Mouse (Mus musculus): ENCODE data around the gene Ptprk. TPM values are rescaled to one million over a fixed set of nuclear protein-coding genes. Genes with fewer than 3 reads are reported as not detected.

Gene Ptprk
- polyA plus RNA-seq, 1 experiment from 2014 or later: 29.7 TPM

DNA sequence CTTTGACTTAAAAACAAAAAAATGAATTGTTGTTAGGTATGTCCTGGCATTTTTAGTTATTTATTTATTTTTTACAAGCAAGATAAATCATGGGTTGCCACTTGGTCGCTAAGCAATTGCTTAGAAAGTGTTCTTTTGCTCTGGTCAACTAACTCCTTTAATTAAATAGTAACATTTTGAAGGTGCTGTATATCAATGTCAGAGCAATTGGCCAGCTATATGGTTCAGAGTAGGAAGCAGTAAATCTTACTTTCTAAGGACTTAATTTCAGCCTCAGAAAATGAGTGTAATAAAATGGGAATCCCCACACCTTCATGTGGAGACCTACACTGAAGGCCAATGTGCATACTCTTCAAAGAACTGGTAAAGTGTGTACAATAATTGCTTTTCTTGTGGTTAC, 300.3 kb downstream of the Ptprk start:
- Histone ChIP-seq H3K36me3 (ENCODE audit: control insufficient read depth, insufficient read depth, low read length) (no peaks in the 10 kb centered on the region), H3K4me3 (ENCODE audit: low read depth, low read length) (no peak overlapping the region), H3K27me3 (ENCODE audit: control insufficient read depth, insufficient read depth, low read length) (no peaks in the 10 kb centered on the region), H3K4me2 (ENCODE audit: low read depth, low read length, severe bottlenecking) (no peak overlapping the region), H3K4me1 (replicated peaks; ENCODE audit: control insufficient read depth, insufficient read depth, low read length) (no peaks in the 10 kb centered on the region), H3K9me3 (ENCODE audit: control insufficient read depth, low read length) (no peaks in the 10 kb centered on the region), H3K9ac (ENCODE audit: low read length) (no peak overlapping the region), H3K27ac (ENCODE audit: low read depth, low read length) (no peak overlapping the region)
- 89% methylated on average over 1 of the region's 1 CpGs for WGBS
- ATAC-seq (replicated peaks; ENCODE audit: low FRiP score) (no peak), DNase-seq (ENCODE audit: low spot score) (no peak)

GRCm38 (mm10) chr10:28379752-28380488, 305.3 kb downstream of the Ptprk start:
- 89% methylated on average over 7 of the region's 7 CpGs for WGBS
- Histone ChIP-seq H3K27me3 (ENCODE audit: control insufficient read depth, insufficient read depth, low read length) (no peaks in the 10 kb centered on the region), H3K27ac (ENCODE audit: low read depth, low read length) (no peak overlapping the region), H3K4me2 (ENCODE audit: low read depth, low read length, severe bottlenecking) (no peak overlapping the region), H3K9ac (ENCODE audit: low read length) (no peak overlapping the region), H3K4me1 (replicated peaks; ENCODE audit: control insufficient read depth, insufficient read depth, low read length) (no peaks in the 10 kb centered on the region), H3K9me3 (ENCODE audit: control insufficient read depth, low read length) (no peaks in the 10 kb centered on the region), H3K4me3 (ENCODE audit: low read depth, low read length) (no peak overlapping the region), H3K36me3 (ENCODE audit: control insufficient read depth, insufficient read depth, low read length) (no peaks in the 10 kb centered on the region)
- ATAC-seq (replicated peaks; ENCODE audit: low FRiP score) (no peak), DNase-seq (ENCODE audit: low spot score) (no peak)

GRCm38 (mm10) chr10:28387563-28388222, 313.1 kb downstream of the Ptprk start:
- Histone ChIP-seq H3K36me3 (ENCODE audit: control insufficient read depth, insufficient read depth, low read length) (no peaks in the 10 kb centered on the region), H3K9me3 (ENCODE audit: control insufficient read depth, low read length) (no peaks in the 10 kb centered on the region), H3K27me3 (ENCODE audit: control insufficient read depth, insufficient read depth, low read length) (no peaks in the 10 kb centered on the region), H3K4me3 (ENCODE audit: low read depth, low read length) (no peak overlapping the region), H3K4me2 (ENCODE audit: low read depth, low read length, severe bottlenecking) (no peak overlapping the region), H3K4me1 (replicated peaks; ENCODE audit: control insufficient read depth, insufficient read depth, low read length) (no peaks in the 10 kb centered on the region), H3K27ac (ENCODE audit: low read depth, low read length) (no peak overlapping the region), H3K9ac (ENCODE audit: low read length) (no peak overlapping the region)
- ATAC-seq (replicated peaks; ENCODE audit: low FRiP score) (no peak), DNase-seq (ENCODE audit: low spot score) (no peak)
- 93% methylated on average over 15 of the region's 15 CpGs for WGBS

GRCm38 (mm10) chr10:28391168-28391567, 316.5 kb downstream of the Ptprk start:
- H3K36me3 ChIP-seq (ENCODE audit: control insufficient read depth, insufficient read depth, low read length): no peaks in the 10 kb centered on the region
- no peaks in the 10 kb centered on the region for H3K9me3 ChIP-seq (ENCODE audit: control insufficient read depth, low read length)
- no peaks in the 10 kb centered on the region for H3K27me3 ChIP-seq (ENCODE audit: control insufficient read depth, insufficient read depth, low read length)
- H3K9ac ChIP-seq (ENCODE audit: low read length): no peak overlapping the region
- 92% methylated on average over 5 of the region's 5 CpGs for WGBS
- no peak for ATAC-seq (replicated peaks; ENCODE audit: low FRiP score)
- H3K4me3 ChIP-seq (ENCODE audit: low read depth, low read length): no peak overlapping the region
- no peak overlapping the region for H3K27ac ChIP-seq (ENCODE audit: low read depth, low read length)
- DNase-seq (ENCODE audit: low spot score): no peak
- H3K4me2 ChIP-seq (ENCODE audit: low read depth, low read length, severe bottlenecking): no peak overlapping the region
- no peaks in the 10 kb centered on the region for H3K4me1 ChIP-seq (replicated peaks; ENCODE audit: control insufficient read depth, insufficient read depth, low read length)

DNA sequence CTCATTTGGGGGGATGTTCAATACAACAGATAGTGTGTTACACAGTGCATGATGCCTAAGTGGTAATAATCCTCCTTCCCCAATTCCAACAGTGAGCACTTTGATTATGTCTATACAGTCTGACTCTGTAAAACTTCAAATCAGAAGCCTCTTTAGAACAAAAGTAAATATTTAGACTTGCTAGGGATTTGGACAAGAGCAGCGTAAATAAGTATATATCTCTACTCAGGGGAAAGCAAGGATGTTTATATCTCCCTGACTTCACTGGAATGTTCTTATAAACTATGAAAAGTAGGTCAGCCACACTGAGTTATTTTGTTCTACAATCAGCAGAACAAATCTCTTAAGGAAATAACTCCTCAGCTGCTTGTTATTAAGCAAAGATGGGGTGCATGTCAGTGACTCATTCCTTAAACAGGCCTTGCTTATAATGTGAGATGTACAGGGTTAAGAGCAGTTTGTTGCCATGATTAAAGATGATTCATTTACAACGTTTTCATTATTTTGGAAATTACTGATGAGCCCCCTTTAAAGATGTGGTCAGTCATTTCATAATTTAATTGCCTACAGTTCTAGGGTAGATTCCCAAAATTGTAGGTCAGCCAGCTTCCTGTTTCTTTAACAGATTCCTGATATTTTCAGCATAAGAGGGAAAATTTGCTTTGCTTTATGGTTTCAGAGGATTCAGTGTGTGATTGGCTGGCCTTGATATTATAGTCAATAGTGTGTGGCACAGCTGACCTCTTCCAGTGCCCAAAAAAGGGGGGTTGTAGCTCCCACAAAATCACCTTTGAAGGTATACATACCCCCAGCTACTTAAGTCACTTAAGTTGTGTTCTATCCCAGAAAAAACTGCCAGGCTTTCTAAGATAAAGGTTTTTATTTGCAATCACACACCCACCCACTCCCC, 321.2 kb downstream of the Ptprk start:
- no peaks in the 10 kb centered on the region for H3K4me1 ChIP-seq (replicated peaks; ENCODE audit: control insufficient read depth, insufficient read depth, low read length)
- ATAC-seq (replicated peaks; ENCODE audit: low FRiP score) (no peak), DNase-seq (ENCODE audit: low spot score) (no peak)
- H3K4me3 ChIP-seq (ENCODE audit: low read depth, low read length): no peak overlapping the region
- no peaks in the 10 kb centered on the region for H3K27me3 ChIP-seq (ENCODE audit: control insufficient read depth, insufficient read depth, low read length)
- H3K9ac ChIP-seq (ENCODE audit: low read length): no peak overlapping the region
- H3K9me3 ChIP-seq (ENCODE audit: control insufficient read depth, low read length): no peaks in the 10 kb centered on the region
- no peak overlapping the region for H3K4me2 ChIP-seq (ENCODE audit: low read depth, low read length, severe bottlenecking)
- no peak overlapping the region for H3K27ac ChIP-seq (ENCODE audit: low read depth, low read length)
- 84% methylated on average over 2 of the region's 2 CpGs for WGBS
- H3K36me3 ChIP-seq (ENCODE audit: control insufficient read depth, insufficient read depth, low read length): no peaks in the 10 kb centered on the region

DNA sequence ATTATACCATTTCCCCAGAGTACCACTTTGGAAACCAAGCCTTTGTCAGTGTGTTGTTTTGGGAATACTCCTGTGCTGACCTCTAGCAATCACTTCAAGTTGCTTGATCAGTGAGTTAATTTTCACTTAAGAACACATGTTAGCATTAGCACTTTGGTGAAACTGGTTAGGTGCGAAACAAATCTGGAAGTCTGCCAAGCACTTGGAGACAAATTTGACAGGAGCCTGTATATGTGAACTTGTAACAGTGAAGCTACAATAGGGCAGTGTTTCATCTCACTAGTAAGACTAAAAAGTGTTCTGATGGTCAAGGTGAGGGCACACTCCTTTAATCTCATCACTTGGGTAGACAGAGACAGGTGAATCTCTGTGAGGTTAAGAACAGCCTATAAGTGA, 321.9 kb downstream of the Ptprk start:
- H3K27me3 ChIP-seq (ENCODE audit: control insufficient read depth, insufficient read depth, low read length): no peaks in the 10 kb centered on the region
- ATAC-seq (replicated peaks; ENCODE audit: low FRiP score): no peak
- no peak overlapping the region for H3K27ac ChIP-seq (ENCODE audit: low read depth, low read length)
- DNase-seq (ENCODE audit: low spot score): no peak
- H3K9ac ChIP-seq (ENCODE audit: low read length): no peak overlapping the region
- no peaks in the 10 kb centered on the region for H3K9me3 ChIP-seq (ENCODE audit: control insufficient read depth, low read length)
- H3K4me1 ChIP-seq (replicated peaks; ENCODE audit: control insufficient read depth, insufficient read depth, low read length): no peaks in the 10 kb centered on the region
- H3K4me3 ChIP-seq (ENCODE audit: low read depth, low read length): no peak overlapping the region
- 83% methylated on average over 1 of the region's 1 CpGs for WGBS
- no peak overlapping the region for H3K4me2 ChIP-seq (ENCODE audit: low read depth, low read length, severe bottlenecking)
- no peaks in the 10 kb centered on the region for H3K36me3 ChIP-seq (ENCODE audit: control insufficient read depth, insufficient read depth, low read length)

GRCm38 (mm10) chr10:28401796-28402195, 327.2 kb downstream of the Ptprk start:
- no peak overlapping the region for H3K27ac ChIP-seq (ENCODE audit: low read depth, low read length)
- DNase-seq (ENCODE audit: low spot score) (no peak), ATAC-seq (replicated peaks; ENCODE audit: low FRiP score) (no peak)
- H3K9ac ChIP-seq (ENCODE audit: low read length): no peak overlapping the region
- no peaks in the 10 kb centered on the region for H3K36me3 ChIP-seq (ENCODE audit: control insufficient read depth, insufficient read depth, low read length)
- H3K4me1 ChIP-seq (replicated peaks; ENCODE audit: control insufficient read depth, insufficient read depth, low read length): no peaks in the 10 kb centered on the region
- no peaks in the 10 kb centered on the region for H3K9me3 ChIP-seq (ENCODE audit: control insufficient read depth, low read length)
- no peak overlapping the region for H3K4me2 ChIP-seq (ENCODE audit: low read depth, low read length, severe bottlenecking)
- H3K4me3 ChIP-seq (ENCODE audit: low read depth, low read length): no peak overlapping the region
- no peaks in the 10 kb centered on the region for H3K27me3 ChIP-seq (ENCODE audit: control insufficient read depth, insufficient read depth, low read length)

- H3K27ac ChIP-seq (ENCODE audit: low read depth, low read length): no peak overlapping the region
- no peaks in the 10 kb centered on the region for H3K4me1 ChIP-seq (replicated peaks; ENCODE audit: control insufficient read depth, insufficient read depth, low read length)
- H3K36me3 ChIP-seq (ENCODE audit: control insufficient read depth, insufficient read depth, low read length): no peaks in the 10 kb centered on the region
- no peak overlapping the region for H3K9ac ChIP-seq (ENCODE audit: low read length)
- H3K27me3 ChIP-seq (ENCODE audit: control insufficient read depth, insufficient read depth, low read length): no peaks in the 10 kb centered on the region
- no peak overlapping the region for H3K4me2 ChIP-seq (ENCODE audit: low read depth, low read length, severe bottlenecking)
- ATAC-seq (replicated peaks; ENCODE audit: low FRiP score) (no peak), DNase-seq (ENCODE audit: low spot score) (no peak)
- H3K9me3 ChIP-seq (ENCODE audit: control insufficient read depth, low read length): no peaks in the 10 kb centered on the region
- WGBS: 82% methylated on average over 2 of the region's 2 CpGs
- H3K4me3 ChIP-seq (ENCODE audit: low read depth, low read length): no peak overlapping the region
Measured at GRCm38 (mm10) chr10:28408980-28409379, 334.4 kb downstream of the Ptprk start.
